Mouse (Mus musculus) ZHBTc4 (cell line): ENCODE results near the gene Arrdc5.
A peak's percentile ranks its signal among the peaks of the same experiment; 100 is the strongest.

ENCODE experiments used
- DNase-seq: peaks from one replicate; pipeline ENCODE4 v3.0.0-alpha.2; 2011; ENCODE audit warnings: low read depth, low spot score

The Arrdc5 gene

DNA sequence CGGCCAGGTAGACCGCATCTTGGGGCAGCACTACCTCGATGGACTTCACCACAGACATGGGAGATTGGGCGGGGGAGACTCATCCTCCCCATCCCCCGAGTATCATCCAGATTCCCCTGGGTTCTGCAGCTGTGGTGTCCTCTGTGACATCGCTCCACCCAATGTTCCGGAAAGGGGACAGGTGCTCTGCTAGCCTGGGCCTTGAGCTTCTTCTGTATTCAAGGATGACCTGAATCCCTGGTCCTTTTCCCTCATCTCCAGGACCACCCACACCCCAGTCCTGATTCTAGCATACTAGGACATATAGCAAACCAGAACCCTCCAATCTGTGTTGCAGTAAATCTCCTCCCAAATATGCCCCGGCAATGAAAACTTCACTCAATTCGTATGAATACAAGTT is at the start of gene Arrdc5:
Gene Arrdc5, minus strand, starts transcription at position 101 of the 400 bp plus-strand sequence.
- no peak for DNase-seq

- no peak for DNase-seq
These were observed 48.5 kb upstream of the Arrdc5 start for GRCm38 (mm10) chr17:56348586-56348985.

- no peak for DNase-seq
These were observed 48.0 kb upstream of the Arrdc5 start for GRCm38 (mm10) chr17:56348128-56348527.

GRCm38 (mm10) chr17:56345364-56345763 is 45.3 kb upstream of the Arrdc5 start:
- DNase-seq = no peak

GRCm38 (mm10) chr17:56343466-56343865 is 43.4 kb upstream of the Arrdc5 start:
- no peak for DNase-seq

GRCm38 (mm10) chr17:56340717-56341116 is 40.6 kb upstream of the Arrdc5 start:
- no peak for DNase-seq

GRCm38 (mm10) chr17:56338909-56339308 is 38.8 kb upstream of the Arrdc5 start:
- peak; percentile 71 for DNase-seq

GRCm38 (mm10) chr17:56337791-56338190 is 37.7 kb upstream of the Arrdc5 start:
- no peak for DNase-seq

- DNase-seq = peak; percentile 66
These were observed 37.1 kb upstream of the Arrdc5 start for GRCm38 (mm10) chr17:56337190-56337589.

DNA sequence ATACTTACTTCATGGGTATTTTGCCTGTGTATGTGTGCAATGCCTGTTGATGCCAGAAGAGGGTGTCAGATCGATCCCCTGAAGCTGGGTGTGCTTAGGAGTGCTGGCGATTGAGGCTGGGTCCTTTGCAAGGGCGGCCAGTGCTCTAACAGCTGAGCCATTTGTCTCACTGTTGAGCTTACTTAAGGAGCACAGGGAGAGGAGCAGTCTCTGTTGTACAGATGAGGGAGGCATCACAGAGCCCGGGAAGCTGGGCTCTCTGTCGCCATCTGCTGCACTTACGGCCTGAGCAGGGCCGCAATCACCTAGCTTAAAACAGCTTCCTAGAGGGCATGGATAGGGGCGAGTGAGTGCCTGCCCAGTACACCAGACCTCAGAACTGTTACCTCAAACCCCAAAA is 32.9 kb upstream of the Arrdc5 start:
- peak; percentile 79 for DNase-seq

DNA sequence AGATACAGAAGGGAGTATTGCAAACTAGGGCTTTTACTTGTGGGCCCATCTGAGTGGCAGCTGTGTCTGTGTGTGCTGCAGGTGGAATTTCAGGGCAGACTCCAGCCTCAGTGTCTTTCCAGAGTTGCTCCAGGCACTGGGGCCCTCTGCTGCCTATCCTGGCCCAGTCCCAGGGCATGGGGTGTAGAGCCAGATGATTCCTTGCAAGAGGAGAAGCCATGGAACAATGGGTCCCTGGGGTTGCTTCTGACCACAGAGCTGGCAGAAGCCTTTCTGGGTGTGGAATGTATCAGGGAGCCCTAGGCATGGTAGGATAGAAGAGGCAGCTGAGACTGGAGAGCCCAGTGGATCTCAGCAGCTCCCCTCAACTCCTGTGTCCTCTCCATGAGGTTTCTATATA is 31.2 kb upstream of the Arrdc5 start:
- DNase-seq = no peak

DNA sequence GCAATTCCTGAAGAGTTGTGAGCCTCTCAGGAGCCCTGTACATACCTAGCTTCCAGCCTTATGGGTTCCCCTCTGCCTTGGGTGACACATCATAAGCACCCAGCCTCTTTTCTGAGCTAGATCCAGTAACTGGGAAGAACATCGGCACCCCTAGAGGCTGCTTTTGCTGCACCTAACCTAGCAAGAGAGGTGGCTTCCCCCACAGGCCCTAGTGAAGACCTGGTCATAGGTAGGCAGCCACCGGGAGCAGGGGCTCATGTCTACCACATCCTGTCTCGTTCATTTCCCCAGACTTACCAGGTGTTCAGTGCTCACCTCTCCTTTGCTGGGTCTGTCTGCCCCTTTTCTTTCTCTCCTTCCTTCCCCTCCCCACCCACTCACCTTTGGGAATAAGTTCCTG is 30.3 kb upstream of the Arrdc5 start:
- DNase-seq = no peak

GRCm38 (mm10) chr17:56329267-56329666 is 29.2 kb upstream of the Arrdc5 start:
- no peak for DNase-seq

DNA sequence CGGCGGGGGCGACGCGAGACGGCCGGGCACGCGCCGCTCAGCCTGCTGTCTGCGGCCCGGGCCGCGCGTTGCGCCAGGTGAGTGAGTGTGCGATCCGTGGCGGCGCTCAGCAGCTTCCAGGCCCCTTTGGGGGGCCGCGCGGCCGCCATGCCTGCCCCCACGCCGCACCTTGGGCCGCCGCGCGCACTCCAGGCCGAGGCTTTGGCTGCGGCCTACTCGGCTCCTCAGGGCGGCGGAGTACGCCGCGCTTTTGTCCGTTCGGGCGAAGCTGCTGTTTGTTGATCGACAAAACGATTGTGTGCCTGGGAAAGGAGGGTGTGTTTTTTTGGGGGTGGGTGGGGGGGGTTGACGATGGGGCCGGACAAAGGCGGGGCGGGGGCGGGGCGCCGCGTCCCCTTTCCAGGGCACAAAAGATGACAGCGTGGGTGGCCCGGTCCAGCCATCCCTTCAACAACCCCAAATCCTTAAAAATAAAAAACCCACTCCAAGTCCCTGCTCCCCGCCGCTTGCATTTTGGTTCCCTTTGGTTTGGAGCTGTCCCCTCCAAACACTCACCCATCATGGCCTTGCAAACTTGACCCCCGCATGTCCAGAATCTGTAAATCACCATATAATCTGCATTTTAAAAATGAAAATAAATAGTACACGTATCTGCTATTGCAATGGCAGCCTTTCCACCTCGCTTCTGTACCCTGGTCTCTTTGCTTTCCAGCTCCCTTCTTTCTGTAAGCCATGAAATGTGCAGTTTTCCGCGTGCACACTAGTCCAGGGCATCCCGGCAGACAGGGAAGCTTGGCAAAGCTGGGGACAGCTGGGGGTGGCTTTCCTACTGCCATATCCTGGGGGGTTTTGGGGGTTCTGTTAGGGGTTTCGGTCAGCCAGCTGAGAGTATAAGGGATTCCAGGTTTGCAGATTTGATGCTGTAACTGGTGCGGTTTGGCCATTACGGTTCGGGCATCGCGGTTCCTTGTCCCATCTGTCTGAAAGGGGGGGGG is 26.4 kb upstream of the Arrdc5 start:
- DNase-seq = no peak

DNA sequence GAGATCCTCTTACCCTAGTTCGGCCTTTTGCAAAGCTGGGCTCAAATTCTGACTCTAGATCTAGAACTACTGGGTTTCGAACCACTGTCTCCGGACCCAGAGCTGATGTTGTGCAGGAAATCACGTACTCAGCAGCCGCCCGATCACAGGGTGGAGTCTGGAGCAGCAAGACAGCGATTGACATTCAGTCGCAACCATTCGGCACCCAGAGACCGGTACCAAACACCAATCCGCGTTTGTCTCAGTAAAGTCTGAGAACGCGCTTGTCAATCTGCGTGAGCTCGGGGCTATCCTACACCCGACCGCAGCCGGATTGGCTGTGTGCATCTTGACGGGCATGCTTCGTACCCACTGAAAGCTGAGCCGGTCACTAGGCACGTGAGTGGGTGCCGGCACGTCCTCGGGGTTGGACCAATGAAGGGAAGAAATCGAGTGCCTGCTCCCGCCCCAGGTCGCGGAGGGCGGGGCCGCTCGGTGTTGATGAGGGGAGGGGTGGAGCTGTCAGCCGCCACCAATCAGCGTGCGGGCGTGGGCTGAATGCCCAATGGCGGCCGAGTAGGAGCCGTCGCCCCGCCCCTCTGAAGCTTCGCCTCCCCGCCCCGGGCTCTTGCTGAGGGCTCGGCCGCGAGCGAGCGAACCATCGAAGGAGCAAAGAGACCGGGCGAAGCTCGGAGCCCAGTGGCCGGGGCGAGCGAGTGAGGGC is 25.5 kb upstream of the Arrdc5 start, which contains the start of gene Kdm4b:
Gene Kdm4b, plus strand, starts transcription at position 613 of the 703 bp plus-strand sequence.
- DNase-seq = peak; percentile 100

GRCm38 (mm10) chr17:56324419-56324818 is 24.3 kb upstream of the Arrdc5 start:
- no peak for DNase-seq

DNA sequence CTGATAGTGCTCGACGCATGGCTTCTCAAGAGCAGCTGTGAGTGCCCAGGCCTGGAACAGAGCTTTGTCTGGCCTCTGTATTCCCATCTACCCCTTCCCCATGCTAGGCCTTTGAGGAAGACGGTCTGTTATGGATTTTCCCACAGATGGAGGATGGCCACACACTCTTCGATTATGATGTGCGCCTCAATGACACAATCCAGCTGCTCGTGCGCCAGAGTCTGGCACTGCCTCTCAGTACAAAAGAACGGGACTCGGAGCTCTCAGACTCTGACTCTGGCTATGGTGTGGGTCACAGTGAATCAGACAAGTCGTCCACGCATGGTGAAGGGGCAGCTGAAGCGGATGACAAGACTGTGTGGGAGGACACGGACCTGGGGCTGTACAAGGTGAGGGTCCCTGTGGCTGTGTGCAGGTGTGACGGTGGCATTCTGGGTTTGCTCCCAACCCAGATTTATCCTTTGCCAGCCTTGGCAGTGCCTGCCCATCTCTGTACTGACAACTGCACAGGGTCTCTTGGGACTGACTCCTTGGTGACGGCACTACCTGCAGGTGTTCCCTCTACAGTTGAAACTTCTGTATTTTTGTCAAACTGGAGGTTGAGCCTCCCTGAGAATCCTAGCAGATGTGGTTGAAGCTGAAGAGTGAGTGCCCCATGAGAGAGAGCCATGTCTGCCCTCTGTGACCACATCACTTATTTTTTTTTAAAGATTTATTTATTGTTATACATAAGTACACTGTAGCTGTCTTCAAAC is 9.3 kb upstream of the Arrdc5 start:
- DNase-seq = no peak

DNA sequence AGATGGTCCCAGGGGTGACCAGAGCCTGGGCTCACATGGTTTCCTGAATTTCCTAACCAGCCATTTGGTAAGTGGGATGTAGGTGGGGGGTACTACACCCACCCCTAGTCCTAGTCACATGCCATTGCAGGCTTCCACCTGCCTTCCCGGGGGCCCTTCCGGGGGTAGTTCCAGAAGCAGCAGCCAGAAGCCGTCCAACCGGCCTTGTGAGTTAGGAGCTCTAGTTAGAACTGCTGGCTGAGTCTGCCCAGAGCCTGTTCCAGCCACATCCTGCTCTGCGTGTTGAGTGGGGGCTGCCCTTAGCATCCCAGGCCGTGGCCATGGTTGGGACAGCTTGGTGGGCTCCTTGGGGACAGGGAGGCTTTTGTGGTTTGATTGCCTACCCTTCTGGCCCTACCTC is 8.0 kb upstream of the Arrdc5 start:
- DNase-seq = no peak

GRCm38 (mm10) chr17:56305826-56306225 is 5.7 kb upstream of the Arrdc5 start:
- DNase-seq = no peak

DNA sequence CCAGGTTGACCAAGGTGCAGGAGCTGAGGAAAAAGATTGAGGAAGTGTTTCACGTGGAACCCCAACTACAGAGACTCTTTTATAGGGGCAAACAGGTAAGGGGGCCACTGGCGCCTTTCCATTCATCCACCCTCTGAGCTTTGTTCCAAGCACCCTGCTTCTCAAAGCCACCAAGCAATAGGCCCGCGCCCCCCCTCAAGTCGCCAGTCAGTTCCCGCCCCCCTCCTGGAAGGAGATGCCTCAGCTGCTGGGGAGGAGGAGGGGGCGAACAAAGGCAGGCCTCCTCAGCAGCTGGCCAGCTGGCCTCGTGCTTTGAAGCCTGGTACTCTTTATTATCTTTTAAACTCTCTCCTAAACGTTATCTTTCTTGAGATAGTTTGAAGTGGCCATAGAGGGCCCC is 5.1 kb upstream of the Arrdc5 start:
- no peak for DNase-seq

DNA sequence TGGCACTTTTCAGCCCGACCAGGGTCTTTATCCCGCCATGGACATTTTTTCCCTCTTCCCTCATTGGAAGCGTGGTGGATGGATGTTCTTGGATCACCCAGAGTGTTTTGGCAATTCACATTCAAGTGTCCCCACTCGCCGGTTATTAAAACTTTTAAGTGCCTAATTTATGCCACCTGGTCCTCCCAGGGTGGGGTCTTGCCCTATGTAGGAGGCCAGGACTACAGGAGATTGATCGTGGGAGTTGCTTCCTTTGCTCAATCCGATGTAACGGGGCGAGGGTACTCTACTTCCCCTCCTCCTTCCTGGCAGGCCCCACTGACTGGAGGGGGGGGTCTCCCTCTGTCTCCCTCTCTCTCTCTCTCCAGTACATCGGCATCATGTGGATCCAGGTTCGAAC is 4.6 kb upstream of the Arrdc5 start:
- DNase-seq = no peak
